Mouse (Mus musculus) limb, embryonic 14.5 days (tissue): Measurements from ENCODE around the gene Ntpcr. TPM values are rescaled to one million over a fixed set of nuclear protein-coding genes. Genes with fewer than 3 reads are reported as not detected.

ENCODE experiments used
- ATAC-seq: fragments of 200-750 bp; cut with Nextera tagmentation; 2 replicates; pipeline ENCODE4 v1.8.0; 2017; ENCODE audit warnings: low read depth, moderate number of reproducible peaks, moderate TSS enrichment; ENCODE audit not compliant: low FRiP score
- DNase-seq: peaks from one replicate; pipeline ENCODE4 v3.0.0-alpha.2; 2015; ENCODE audit warnings: low spot score
- H3K27ac ChIP-seq: fragments of 300-500 bp; sonication (generic); replicated peaks from 2 replicates; pipeline ENCODE4 v1.5.1; 2014; ENCODE audit warnings: low read depth, mild to moderate bottlenecking, low read length, moderate library complexity, mixed read lengths
- H3K27me3 ChIP-seq: fragments of 300-500 bp; sonication (generic); 2 replicates; pipeline ENCODE4 v1.6.1; 2014; ENCODE audit warnings: low read length, mixed read lengths; ENCODE audit not compliant: control insufficient read depth, insufficient read depth
- H3K36me3 ChIP-seq: fragments of 300-500 bp; sonication (generic); 2 replicates; pipeline ENCODE4 v1.6.1; 2014; ENCODE audit warnings: mild to moderate bottlenecking, low read length, moderate library complexity, mixed read lengths; ENCODE audit not compliant: control insufficient read depth, insufficient read depth
- H3K4me1 ChIP-seq: fragments of 300-500 bp; sonication (generic); 2 replicates; pipeline ENCODE4 v1.6.1; 2014; ENCODE audit warnings: antibody characterized with exemption, low read length, mixed read lengths; ENCODE audit not compliant: control insufficient read depth, insufficient read depth
- H3K4me2 ChIP-seq: fragments of 300-500 bp; sonication (generic); replicated peaks from 2 replicates; pipeline ENCODE4 v1.6.1; 2014; ENCODE audit warnings: low read depth, mild to moderate bottlenecking, low read length, moderate library complexity; ENCODE audit not compliant: severe bottlenecking
- H3K4me3 ChIP-seq: fragments of 300-500 bp; sonication (generic); replicated peaks from 2 replicates; pipeline ENCODE4 v1.5.1; 2014; ENCODE audit warnings: low read length
- H3K9ac ChIP-seq: fragments of 300-500 bp; sonication (generic); 2 replicates; pipeline ENCODE4 v1.6.1; 2014; ENCODE audit warnings: mild to moderate bottlenecking, low read depth, low read length, moderate library complexity; ENCODE audit not compliant: severe bottlenecking
- H3K9me3 ChIP-seq: fragments of 300-500 bp; sonication (generic); 2 replicates; pipeline ENCODE4 v1.6.1; 2016; ENCODE audit warnings: low read length; ENCODE audit not compliant: control insufficient read depth
- POLR2A ChIP-seq: fragments of 200-500 bp; IDR thresholded peaks from 2 replicates; pipeline ENCODE4 v1.8.0; 2012; ENCODE audit warnings: inconsistent platforms, mild to moderate bottlenecking, moderate library complexity, borderline replicate concordance; ENCODE audit not compliant: insufficient read depth, insufficient read length; ENCODE audit errors: extremely low read depth
- WGBS: fragments of 180-500 bp; shearing (Covaris S2); extraction: QIAGEN DNeasy Blood & Tissue Kit; methylation state at CpG from one replicate; pipeline ENCODE4 v1.1.7; 2014; 5-methylcytosine and 5-hydroxymethylcytosine counted together
- polyA plus RNA-seq, 2 experiments: library from polyadenylated mRNA; depleted of rRNA in 1 of 2; stranded (reverse) in 1 of 2; unstranded in 1 of 2; fragments of >200 nt; fragmentation: Nextera tagmentation in 1 of 2; extraction: Ambion mirVana in 1 of 2; gene quantifications; 2 replicates each; pipeline versions ENCODE4 v1.2.1 to v1.2.3; 2012 to 2014

Gene Ntpcr
- polyA plus RNA-seq, 2 experiments = 39.0 to 45.3 TPM

DNA sequence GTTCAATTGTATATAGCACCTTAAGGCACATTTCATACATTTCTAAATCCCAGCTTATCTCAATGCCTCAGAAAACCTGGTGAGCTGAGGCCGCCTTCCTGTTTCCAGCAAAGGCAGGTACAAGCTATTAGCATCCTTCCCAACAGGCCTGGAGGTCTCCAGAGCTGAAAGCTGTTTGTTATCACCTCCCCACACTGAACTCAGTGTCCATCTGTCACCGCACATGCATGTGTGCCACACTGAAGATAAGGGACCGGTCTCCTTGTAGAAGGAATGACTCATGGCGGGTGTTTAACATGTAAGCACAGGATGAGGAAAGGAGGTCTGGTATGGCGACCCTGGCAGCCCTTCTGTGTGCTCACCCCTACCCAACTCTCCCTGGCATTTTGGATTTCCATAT, 18.2 kb upstream of the Ntpcr start:
- H3K4me1 ChIP-seq = 0 out of 2 replicates have a peak, but pooled peaks cover under 1% of the 10 kb centered on the region
- H3K27ac ChIP-seq = no peak overlapping the region
- H3K4me3 ChIP-seq = no peak overlapping the region
- H3K4me2 ChIP-seq = no peak overlapping the region
- no peaks in the 10 kb centered on the region for H3K27me3 ChIP-seq
- TF ChIP-seq POLR2A = no peak
- DNase-seq (no peak), ATAC-seq (no peak)
- no peaks in the 10 kb centered on the region for H3K9me3 ChIP-seq
- 82% methylated on average over 5 of the region's 5 CpGs for WGBS
- H3K9ac ChIP-seq = no peak overlapping the region
- H3K36me3 ChIP-seq = no peaks in the 10 kb centered on the region

DNA sequence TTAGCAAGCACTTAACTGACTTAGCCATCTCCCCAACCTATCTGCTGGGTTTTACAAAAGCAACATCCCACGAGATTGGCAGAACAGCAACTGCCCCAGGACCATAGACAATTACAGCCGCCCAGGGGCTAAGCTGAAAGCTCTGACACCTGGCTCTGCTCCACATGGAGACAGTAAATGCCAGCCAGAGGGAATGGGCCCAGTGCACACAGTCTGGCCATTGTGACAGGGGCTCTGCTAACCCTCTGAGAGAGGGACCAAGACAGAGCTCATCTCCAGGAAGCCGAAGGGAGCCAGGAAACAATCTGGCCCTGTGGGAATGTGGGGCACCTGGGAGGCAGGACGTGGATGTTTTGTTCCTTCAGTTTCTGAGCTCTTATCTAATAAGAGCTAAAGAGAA, 13.6 kb upstream of the Ntpcr start:
- Histone ChIP-seq H3K4me1 (0 out of 2 replicates have a peak, but pooled peaks cover 5% of the 10 kb centered on the region), H3K27me3 (no peaks in the 10 kb centered on the region), H3K27ac (no peak overlapping the region), H3K36me3 (no peaks in the 10 kb centered on the region), H3K9me3 (no peaks in the 10 kb centered on the region), H3K9ac (no peak overlapping the region), H3K4me2 (no peak overlapping the region), H3K4me3 (no peak overlapping the region)
- no peak for ATAC-seq
- 27% methylated on average over 4 of the region's 4 CpGs for WGBS
- no peak for TF ChIP-seq POLR2A
- no peak for DNase-seq

DNA sequence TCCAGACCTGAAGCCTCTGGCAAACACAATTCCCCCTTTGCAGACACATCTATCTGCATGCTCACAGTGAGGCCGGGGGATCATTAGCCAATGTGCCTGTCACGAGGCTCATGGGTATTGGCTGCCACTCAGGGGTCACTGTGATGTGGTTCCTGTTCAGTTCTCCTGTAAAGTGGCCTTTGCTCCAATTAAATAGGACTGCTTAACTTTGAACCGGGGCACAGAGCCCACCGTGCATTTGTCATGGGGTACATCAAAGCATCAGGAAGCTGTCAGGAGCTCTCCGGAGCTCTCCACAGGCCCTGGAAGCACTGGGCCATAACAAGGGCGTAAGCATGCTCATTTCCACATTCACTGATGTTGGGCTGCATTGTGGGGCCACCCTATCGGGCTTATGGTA, 13.2 kb upstream of the Ntpcr start:
- Histone ChIP-seq H3K4me2 (no peak overlapping the region), H3K36me3 (no peaks in the 10 kb centered on the region), H3K4me1 (0 out of 2 replicates have a peak, but pooled peaks cover 5% of the 10 kb centered on the region), H3K27me3 (no peaks in the 10 kb centered on the region), H3K9me3 (no peaks in the 10 kb centered on the region), H3K9ac (no peak overlapping the region), H3K4me3 (no peak overlapping the region), H3K27ac (no peak overlapping the region)
- TF ChIP-seq POLR2A = no peak
- no peak for ATAC-seq
- DNase-seq = no peak
- 19% methylated on average over 7 of the region's 7 CpGs for WGBS

DNA sequence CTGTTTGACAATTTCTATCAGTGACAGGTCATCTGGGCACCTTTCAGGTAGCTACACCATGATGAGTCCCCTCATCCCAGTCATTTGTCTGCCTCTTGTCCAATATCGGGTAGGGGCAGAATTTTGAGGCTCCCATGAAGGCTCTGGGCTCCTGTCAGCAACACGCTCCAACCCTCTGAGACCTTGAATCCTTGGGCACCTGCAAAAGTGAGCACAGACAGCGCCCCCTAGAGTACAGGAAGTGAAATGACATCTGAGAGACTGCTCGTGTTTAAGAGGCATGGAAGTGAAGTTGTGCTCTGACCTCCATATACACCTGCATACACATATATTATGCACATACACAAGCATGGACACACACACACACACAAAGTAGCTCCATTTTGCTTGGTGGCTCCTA, 10.8 kb upstream of the Ntpcr start:
- Histone ChIP-seq H3K4me2 (no peak overlapping the region), H3K4me3 (no peak overlapping the region), H3K4me1 (peaks cover 14% of the 10 kb centered on the region; the same call in 1 of the 2 replicates), H3K9me3 (no peaks in the 10 kb centered on the region), H3K27me3 (no peaks in the 10 kb centered on the region), H3K36me3 (no peaks in the 10 kb centered on the region), H3K27ac (no peak overlapping the region), H3K9ac (no peak overlapping the region)
- no peak for DNase-seq
- WGBS = 63% methylated on average over 4 of the region's 4 CpGs
- TF ChIP-seq POLR2A = no peak
- ATAC-seq = no peak

DNA sequence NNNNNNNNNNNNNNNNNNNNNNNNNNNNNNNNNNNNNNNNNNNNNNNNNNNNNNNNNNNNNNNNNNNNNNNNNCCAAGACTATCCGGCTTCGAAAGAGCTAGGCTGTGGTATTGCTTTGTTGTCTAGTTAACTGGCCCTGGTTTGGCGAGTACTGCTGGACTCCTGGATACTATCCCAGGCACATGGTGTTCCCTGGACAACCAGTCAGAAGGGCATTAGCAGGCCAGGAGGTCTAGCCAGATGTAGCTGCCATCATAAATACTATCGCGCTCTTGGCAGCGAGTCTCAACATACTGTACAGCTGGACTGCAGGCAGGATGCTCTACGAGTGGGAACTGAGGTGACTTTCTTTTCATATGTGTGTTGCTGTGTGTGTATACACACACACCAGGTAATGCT, 7.1 kb upstream of the Ntpcr start:
- Histone ChIP-seq H3K4me1 (peaks cover 13% of the 10 kb centered on the region), H3K9me3 (no peaks in the 10 kb centered on the region), H3K27ac (no peak overlapping the region), H3K27me3 (no peaks in the 10 kb centered on the region), H3K36me3 (no peaks in the 10 kb centered on the region), H3K4me2 (no peak overlapping the region), H3K9ac (no peak overlapping the region), H3K4me3 (no peak overlapping the region)
- 54% methylated on average over 7 of the region's 7 CpGs for WGBS
- TF ChIP-seq POLR2A = no peak
- ATAC-seq = no peak
- DNase-seq = no peak

DNA sequence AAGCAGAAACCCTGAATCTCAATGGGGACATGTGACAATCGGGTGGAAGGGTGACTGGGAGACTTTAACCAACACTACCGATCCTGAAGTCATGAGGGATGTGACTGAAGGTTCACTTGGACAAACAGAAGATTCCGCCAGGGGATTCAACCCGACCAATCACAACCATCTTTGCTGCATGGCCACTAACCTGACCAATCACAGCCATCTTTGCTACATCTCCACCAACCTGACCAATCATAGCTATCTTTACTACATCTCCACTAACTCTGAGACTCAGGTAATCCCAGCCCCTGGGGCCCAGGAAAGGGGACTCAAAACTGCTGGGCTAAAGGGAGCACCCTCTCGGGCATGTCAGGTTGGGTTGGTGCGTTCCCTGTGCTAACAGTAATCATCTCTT, 6.3 kb upstream of the Ntpcr start:
- DNase-seq (no peak), ATAC-seq (no peak)
- no peaks in the 10 kb centered on the region for H3K27me3 ChIP-seq
- H3K4me1 ChIP-seq = peaks cover 13% of the 10 kb centered on the region
- no peak for TF ChIP-seq POLR2A
- H3K9ac ChIP-seq = no peak overlapping the region
- 88% methylated on average over 6 of the region's 6 CpGs for WGBS
- no peaks in the 10 kb centered on the region for H3K36me3 ChIP-seq
- H3K27ac ChIP-seq = no peak overlapping the region
- H3K4me3 ChIP-seq = no peak overlapping the region
- no peak overlapping the region for H3K4me2 ChIP-seq
- no peaks in the 10 kb centered on the region for H3K9me3 ChIP-seq
